Mouse (Mus musculus): ENCODE results near the gene Glb1. TPM values are rescaled to one million over a fixed set of nuclear protein-coding genes. Genes with fewer than 3 reads are reported as not detected.

The Glb1 gene
- polyA plus RNA-seq, 1 experiment, result 119 TPM

DNA sequence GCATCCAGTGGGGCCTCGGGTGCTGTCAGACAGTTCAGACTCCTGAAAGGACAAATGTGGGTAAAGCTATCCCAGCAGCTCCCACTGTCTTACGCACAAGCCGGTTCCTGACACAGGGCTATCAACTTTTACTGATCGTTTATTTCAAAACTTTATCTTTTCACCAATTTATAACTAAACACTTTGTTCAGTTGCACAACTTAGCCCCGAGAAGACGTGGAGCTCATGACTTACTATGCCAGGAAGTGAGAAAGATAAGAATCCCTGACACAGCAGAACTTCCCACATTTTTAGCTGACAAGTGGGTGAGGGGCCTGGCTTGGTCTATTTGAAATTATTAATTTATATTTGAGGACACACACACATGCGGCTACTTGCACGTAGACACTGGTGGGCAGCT, 6.2 kb upstream of the Glb1 start:
- no peak for DNase-seq (ENCODE audit: low read depth)

DNA sequence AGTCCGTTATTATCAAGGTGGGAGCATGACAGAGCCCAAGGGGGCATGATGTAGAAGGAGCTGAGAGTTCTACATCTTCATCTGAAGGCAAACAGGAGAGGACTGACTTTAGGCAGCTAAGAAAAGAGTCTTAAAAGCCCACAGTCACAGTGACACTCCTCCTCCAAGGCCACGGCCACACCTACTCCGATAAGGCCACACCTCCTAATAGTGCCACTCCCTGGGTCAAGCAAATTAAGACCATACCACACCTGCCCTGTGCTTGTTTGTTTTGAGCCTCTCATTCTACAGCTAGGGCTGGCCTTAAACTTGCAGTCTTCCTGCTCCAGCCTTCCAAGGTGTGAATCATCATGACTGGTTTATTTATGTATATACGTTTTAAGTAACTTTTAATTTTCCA, 5.6 kb upstream of the Glb1 start:
- DNase-seq (ENCODE audit: low read depth), result no peak

DNA sequence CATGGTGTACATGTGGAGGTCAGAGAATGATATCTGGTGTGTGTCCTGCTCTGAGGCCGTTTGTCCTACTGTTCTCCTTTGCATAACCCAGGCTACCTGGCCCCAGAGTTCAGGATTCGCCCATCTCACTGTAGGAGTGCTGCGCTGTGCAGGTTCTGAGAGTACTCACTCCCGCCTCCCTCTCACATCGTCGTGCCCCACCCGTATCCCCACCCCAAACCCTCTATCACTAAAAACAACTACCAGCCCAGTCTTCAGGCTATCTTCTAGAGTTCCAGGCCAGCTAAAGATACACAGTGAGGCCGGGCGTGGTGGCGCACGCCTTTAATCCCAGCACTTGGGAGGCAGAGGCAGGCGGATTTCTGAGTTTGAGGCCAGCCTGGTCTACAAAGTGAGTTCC, 1.2 kb upstream of the Glb1 start:
- no peak for DNase-seq (ENCODE audit: low read depth)

DNA sequence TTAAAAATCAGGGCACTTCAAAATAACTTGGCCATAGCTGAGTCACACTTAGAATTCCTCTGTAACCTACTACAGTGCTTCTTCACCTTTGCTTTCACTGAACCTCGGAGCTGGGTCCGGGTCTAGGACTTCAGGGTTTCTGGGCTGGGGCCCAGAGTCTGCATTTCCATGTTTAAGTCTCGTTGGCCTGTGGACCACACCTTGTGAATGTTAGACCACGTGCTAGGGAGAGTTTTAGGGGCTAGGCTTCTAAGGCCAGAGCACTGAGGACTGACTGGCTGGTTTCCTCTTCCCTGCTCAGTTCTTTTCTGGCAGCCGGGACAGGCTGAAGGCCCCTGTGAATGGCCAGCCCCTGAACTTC, 308 bp upstream of the Glb1 start:
- no peak for DNase-seq (ENCODE audit: low read depth)

DNA sequence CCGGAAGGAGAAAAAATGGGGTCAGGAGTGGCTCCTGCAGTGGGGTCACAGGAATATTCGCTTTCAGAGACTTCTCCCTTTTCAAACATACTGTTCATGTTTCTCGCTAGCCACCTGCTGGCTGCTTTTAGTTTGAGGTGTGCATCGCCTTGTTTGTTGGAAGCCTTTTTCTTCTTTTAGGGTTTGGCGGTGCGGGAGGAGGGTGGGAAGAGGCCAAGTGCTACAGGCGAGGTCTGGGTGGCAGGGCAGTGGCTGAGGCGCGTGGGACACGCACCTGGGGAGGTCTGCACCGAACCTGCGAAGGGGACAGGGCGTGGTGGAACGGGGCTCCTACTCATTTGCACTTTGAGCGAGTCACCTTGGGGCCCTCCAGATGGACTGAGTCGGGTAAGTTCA, 807 bp downstream of the Glb1 start:
- DNase-seq (ENCODE audit: low read depth), result no peak

DNA sequence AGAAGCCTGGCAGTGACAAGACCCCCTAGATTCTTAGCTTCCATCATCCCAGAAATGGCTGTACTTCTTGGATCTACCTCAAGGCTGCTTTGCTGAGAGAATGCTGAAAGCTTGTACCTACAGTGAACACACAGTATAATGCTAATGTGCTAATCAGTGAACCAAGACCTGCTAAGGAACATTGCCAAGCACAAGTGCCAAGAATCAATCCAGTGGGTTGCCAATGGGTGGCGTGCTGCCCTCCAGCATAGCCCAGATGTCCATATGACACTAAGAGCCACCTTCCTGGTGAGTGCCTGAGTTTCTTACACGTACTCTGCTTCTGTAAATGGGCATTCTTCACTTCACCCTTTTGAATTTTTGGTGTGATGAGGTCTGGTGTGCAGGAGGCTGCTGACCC, 6.8 kb downstream of the Glb1 start:
- DNase-seq (ENCODE audit: low read depth), result no peak

DNA sequence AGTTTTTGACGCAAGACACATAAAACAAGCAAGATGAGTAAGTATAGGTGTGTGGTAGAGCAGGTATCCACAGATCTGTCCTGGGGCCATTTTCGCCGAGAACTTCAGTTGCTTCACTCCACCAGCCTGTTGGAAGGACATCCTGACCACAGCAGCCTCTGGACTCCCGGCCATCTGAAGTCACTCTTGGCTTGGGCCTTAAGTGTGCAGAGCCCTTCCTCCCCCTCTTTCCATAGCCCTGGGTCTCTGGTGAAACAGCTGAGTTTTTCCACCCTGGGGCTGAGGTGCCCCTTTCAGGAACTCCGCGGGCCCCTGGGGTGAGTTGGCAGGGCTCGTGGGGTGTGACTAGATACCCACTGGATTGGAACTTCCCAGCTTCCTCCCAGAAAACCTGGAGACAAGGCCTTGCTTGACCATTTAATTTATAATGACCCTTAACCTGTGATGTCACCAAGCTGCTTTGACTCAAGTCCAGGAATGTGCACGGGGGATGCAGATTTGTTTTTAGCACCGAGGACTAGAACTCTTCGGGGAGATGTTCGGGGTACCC, 9.5 kb downstream of the Glb1 start:
- DNase-seq (ENCODE audit: low read depth), result no peak

DNA sequence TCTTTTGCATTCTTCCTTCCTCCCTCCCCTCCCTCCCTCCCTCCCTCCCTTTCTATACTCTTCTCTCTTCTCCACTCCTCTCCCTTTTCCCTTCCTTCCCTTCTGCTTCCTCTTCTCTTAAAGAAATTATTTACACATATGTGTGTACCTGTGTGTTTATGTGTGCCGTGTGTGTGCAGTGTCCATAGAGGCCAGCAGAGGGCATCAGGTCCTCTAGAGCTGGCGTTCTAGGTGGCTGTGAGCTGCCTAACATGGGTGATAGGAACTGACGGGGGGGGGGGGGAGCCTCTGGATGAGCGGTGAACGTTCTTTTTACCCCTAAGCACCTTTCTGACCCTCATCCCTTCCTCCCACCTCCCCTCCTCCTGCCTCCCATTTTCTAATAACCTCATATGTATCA, 10.4 kb downstream of the Glb1 start:
- DNase-seq (ENCODE audit: low read depth), result no peak

DNA sequence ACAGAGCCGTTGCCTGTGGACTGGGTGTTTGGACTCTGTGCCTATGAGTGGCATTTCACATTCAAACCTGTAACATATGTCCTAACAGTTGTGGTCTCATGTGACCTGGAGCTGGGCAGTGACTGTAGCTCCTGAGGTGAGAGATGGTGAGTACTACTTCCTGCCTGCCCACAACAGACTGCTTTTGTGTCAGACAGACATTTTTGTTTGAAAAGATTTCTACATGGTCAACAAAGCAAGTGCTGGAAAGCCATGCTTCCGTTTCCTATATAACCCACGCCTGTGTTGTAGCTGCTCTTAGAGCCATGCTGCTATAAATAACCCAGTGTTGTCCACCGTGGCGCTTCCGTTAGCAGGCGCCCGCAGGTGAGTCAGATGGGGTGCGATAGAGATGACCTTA, 11.5 kb downstream of the Glb1 start:
- no peak for DNase-seq (ENCODE audit: low read depth)

DNA sequence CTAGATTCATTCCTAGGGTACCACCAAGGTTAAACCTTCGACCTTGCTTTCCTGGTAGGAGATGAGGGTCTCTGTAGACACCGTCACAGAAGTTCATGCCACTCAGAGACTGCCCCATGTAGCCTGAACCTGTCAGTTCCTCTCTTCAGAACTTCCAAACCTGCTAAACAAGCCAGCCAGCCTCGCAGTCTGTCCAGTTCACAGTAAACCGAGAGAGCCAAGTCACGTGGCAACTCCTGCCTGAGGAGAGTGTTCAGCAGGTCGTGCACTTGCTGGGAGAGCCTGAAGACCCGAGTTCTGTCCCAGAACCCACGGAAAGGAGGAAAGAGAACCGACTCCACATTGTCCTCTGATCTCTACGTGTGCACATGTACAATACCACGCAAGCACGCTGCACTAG, 13.0 kb downstream of the Glb1 start:
- DNase-seq (ENCODE audit: low read depth), result no peak

DNA sequence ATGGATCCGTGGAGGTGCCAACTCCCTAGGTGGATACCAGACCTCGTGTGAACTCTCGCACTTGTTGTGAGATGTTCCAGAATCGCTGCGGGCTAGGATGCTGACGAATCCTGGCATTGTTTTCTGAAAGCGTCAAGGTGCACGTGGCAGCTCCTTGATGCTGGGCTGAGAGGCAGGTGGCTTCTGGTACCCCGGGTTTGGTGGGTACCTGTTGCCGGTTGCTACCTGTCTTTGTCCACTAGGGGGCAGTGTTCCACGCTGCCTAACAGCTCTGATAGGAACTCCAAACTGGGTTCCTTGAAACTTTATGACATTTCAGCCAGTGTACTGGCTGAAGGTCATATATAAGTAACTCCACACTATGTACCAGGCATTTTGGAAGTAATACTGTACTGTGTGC, 14.8 kb downstream of the Glb1 start:
- no peak for DNase-seq (ENCODE audit: low read depth)

DNA sequence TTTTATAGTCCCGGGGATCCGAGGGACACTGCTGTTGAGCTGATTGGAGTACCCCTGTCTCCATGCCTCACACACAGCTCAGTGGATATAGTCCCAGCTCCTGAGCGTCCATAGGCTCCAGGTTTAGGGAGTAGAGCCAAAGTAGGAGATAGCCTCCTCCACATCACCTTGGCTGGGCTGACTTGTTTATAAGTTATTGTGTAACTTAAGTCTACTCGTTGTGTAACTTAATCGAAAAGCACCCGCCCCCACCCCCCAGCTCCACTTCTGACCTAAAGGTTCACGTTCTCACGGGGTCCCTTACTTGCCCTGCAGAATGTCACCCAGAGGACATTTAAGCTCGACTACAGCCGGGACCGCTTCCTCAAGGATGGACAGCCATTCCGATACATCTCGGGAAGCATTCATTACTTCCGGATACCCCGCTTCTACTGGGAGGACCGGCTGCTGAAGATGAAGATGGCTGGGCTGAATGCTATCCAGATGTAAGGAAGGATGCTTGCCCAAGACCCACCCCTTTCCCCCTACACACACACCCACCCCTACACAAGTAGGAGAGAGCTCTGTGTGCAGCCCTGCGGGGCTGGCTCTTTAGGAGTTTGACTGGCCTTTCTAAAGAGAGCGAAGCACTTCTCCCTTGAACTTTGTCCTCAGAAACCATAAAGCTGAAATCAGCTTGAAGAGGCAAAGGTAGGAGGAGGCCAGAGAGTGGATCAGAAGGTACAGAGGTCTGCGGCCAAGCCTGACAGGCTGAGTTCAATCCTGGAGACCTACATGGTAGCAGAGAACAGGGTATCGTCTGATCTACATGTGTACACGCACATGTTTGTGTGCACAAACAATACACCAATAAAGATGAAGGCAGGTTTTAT, 16.0 kb downstream of the Glb1 start:
- DNase-seq (ENCODE audit: low read depth), result no peak

DNA sequence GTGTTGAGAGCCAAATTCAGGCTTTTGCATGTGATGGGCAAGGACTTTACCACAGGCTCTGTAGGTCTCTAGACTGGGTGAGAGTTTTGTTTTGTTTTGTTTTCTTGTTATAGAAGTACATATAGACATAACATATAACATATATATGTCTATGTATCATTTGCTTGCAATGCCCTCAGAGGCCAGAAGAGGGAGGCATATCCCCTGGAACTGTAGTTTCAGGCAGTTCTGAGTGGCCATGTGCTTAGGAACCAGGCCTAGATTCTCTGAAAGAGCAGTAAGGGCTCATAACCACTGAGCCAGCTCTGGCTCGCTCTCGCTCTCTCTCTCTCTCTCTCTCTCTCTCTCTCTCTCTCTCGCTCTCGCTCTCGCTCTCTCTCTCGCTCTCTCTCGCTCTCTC, 17.3 kb downstream of the Glb1 start:
- no peak for DNase-seq (ENCODE audit: low read depth)

DNA sequence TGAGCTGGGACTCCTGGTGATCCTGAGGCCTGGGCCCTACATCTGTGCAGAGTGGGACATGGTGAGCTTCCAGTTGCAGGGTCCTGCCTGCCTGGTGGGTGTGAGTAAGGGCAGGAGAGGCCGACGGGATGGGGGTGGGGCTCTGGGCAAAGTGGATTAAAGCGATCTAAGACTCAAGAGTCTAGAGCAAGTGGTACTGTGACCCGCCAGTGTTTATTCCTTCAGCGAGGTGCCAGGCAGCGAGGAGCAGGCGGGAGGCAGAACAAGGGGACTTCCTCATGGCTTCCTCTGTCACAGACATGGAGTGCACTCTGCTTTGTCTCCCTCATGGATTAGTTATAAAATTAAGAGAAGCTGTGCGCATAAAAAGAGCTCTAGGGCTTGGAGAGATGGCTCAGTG, 19.6 kb downstream of the Glb1 start:
- DNase-seq (ENCODE audit: low read depth), result no peak

DNA sequence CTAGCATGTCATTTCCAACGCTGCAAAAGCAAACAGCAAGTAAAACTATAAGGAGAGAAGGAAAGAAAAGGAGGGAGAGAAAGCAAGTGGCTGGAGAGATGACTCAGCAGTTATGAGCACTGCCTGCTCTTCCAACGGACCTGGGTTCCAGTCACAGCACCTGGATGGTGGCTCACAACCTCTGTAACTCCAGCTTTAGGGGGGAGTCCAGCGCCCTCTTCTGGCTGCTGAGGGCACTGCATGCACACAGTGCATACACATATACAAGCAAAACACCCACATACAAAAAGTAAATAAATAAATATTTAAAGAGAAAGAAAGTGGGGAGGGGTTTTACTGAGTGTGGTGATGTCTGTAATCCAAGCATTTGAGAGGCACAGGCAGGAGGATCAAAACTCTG, 20.2 kb downstream of the Glb1 start:
- DNase-seq (ENCODE audit: low read depth), result no peak

DNA sequence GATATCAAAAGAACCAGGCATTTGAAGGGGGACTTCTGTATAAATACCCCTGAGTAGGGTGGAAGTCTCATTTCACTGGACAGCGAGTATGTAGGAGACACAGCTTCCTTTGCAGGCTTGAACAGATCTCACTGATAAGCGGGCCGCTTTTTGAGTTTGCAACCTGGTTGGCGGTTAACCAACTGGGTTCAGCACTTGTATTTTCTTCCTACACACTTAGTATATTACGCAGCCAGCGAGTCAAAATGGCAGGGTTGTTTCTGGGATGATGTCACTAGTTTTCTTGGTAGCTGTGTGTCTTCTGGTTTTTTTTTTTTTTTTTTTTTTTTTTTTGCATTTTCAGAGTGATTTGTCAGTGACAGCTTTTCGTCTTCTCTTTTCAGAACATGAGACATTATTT, 20.9 kb downstream of the Glb1 start:
- no peak for DNase-seq (ENCODE audit: low read depth)

DNA sequence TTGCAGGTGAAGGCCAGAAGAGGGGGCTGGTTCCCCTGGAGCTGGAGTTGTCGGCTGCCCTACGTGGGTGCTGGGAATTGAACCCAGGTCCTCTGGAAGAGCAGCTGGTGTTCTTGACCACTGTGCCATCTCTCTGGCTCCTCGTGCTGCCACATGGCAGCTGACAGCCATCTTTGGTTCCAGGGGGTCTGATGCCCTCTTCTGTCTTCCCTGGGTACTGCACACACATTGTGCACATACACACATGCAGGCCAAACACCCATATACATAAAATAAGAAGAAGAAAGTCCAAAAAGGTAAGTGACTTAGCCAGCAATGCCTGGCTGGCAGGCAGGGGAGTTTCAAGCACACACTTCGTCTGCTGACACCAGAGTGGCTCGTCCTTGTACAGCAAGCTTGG, 24.7 kb downstream of the Glb1 start:
- no peak for DNase-seq (ENCODE audit: low read depth)

DNA sequence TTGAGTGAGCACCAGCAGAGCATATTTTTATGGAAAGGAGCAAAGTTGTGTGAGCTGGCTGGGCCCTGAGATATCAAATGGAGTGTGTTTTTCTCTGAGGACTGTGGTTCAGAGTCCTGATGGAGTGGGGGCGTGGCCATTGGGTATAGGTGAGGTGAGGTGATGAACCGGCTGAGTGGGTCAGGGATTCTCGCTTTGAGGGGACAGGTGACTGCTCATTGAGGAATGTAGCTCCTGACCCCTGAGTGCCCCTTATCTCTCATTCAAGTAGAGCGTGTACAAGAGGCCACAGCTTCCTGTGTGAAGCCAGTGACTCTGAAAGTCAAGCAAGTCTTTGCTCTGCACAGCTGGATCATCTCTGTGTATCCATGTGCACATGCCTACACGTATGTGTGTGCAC, 25.3 kb downstream of the Glb1 start:
- no peak for DNase-seq (ENCODE audit: low read depth)

DNA sequence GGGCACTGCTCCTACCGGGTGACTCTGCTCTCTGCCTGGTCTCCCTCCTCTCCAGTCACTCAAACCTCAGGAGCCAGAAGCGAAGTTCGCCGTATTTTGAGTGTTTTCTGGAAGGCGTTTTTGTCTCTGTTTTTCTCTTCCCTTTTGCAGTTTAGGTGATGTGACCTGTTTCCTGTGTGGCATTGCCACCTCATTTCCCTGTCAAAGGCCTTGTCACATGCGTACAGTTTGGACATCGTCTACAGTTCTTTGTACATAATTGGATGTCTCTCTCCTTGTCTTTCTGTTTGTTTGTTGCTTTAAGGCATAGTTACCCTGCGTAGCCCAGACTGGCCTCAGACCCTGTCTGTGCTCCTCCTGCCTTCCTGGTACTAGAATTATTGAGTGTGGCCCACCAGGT, 26.5 kb downstream of the Glb1 start:
- no peak for DNase-seq (ENCODE audit: low read depth)

DNA sequence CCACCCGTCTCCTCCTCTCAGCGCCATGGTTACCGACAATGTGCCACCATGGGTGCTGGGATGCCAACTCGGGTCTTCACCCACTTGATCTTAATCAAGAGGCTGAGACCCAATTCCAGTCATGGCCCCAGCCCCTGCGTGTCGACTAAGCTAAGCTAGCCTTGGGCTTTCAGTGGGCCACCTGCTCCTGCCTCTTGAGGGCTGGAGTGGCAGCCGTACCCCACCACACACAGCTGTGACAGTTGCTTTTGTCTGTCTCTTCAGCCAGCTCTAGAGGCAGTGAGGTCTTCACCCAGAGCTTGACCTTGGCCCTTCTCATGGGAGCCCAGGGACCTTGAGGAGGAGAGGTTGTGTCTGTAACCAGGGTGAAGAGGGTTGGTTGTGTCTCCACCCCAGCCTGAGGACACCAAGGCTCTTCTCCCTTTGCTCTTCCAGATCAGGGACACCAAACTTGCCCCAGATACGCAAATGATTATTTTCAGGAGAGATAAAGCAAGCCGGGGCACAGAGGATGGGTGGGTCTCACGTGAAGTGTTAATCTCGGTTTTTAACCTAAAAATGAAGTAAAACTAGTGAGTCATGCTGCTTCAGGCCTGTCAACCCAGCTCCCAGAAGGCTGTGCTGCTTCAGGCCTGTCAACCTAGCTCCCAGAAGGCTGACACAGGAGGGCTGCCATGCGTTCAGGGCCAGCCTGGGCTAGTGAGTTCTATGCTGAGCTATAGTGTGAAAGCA, 27.4 kb downstream of the Glb1 start:
- no peak for DNase-seq (ENCODE audit: low read depth)

DNA sequence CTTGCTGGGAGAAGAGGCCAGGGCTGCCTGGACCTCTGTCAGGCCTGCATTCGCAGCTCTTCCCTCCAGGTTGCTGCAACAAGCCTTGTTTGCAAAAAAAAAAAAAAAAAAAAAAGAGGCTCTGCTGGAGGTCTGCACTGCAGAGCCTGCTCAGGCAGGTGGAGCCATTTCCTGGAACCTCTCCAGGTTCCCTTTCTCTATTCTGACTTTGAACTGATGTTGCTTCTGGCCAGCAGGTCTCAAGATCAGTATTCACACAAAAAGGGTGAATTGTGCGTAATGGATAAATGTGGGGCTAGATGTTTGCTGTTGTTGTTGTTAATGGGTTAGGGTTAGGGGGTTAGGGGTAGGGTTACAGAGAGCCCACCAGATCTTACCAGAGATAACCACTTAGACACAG, 34.8 kb downstream of the Glb1 start:
- no peak for DNase-seq (ENCODE audit: low read depth)

DNA sequence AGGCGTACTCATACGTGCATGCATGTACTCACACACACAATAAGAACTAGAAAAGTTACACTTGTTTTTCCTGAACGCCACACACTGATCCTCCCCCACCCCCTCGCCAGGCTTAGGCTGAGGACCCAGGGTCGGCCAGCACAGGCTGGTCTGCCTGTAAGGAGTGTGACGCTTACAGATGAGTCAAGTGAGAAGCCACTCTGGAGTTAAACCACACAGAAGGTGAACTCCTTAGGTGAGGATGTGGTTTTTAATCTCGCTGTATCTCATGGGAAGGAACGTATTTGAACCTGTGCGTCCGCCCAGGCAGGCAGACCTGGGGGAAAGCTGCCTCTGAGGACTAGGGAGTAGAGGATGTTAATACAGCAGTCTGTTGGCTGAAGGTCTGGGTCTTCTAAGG, 39.7 kb downstream of the Glb1 start:
- no peak for DNase-seq (ENCODE audit: low read depth)

DNA sequence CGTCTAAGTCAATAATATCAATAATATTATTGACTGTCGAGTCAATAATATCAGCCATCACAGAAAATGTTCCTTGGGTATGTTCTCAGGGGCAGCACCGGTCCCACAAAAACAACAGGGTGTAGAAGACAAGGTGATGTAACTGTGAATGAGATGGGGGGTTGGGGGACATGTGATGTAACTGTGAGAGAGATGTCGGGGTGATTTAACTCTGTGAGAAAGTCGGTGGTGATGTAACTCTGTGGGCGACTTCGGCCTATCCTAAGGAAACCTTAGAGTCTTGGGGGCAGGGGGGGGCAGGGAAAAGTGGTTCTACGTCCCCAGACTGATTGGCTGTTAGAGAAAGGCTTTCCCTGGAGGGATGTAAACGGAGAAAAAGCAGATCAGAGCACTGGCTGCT, 41.3 kb downstream of the Glb1 start:
- no peak for DNase-seq (ENCODE audit: low read depth)
